Mouse (Mus musculus): Measurements from ENCODE around the gene Brd2. TPM values are rescaled to one million over a fixed set of nuclear protein-coding genes. Genes with fewer than 3 reads are reported as not detected.

Gene Brd2
- polyA plus RNA-seq, 1 experiment: 117 TPM

DNA sequence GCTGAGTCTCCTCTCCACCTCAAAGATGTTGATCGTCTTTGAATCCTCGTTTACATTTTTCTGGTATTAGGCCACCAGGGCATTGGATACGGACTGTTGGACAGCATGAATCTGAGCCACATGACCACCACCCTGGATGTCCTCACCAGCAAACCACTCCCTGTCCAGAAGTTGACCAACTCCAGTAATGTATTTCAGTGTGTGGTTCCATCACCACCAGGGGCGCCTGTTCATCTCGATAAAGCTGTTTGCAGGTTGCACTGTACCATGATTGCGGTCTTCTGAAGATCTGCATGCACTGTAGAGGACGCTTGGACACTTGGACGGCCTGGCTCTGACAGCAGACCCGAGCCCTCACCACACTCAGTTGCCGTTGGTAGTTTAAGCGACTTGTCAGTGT is 10.9 kb upstream of the Brd2 start:
- no peaks in the 10 kb centered on the region for H3K36me3 ChIP-seq (ENCODE audit: control insufficient read depth, insufficient read depth, low read length)
- no peak overlapping the region for H3K27ac ChIP-seq (ENCODE audit: insufficient read depth, low read depth, low read length)
- no peaks in the 10 kb centered on the region for H3K4me1 ChIP-seq (ENCODE audit: control insufficient read depth, insufficient read depth, low read length)
- no peaks in the 10 kb centered on the region for H3K27me3 ChIP-seq (replicated peaks; ENCODE audit: control insufficient read depth, insufficient read depth, low read length)
- 65% methylated on average over 11 of the region's 11 CpGs for WGBS
- no peak for DNase-seq
- no peak overlapping the region for H3K4me3 ChIP-seq (ENCODE audit: insufficient read depth, low read depth, low read length)
- TF ChIP-seq CTCF (conservative IDR thresholded peaks at IDR 0.05; ENCODE audit: insufficient read depth, insufficient read length, low read depth, low read length) (no peak; the same call in 1 of the 2 replicates), POLR2A (IDR thresholded peaks at IDR 0.05; ENCODE audit: low read depth, low read length) (no peak)

DNA sequence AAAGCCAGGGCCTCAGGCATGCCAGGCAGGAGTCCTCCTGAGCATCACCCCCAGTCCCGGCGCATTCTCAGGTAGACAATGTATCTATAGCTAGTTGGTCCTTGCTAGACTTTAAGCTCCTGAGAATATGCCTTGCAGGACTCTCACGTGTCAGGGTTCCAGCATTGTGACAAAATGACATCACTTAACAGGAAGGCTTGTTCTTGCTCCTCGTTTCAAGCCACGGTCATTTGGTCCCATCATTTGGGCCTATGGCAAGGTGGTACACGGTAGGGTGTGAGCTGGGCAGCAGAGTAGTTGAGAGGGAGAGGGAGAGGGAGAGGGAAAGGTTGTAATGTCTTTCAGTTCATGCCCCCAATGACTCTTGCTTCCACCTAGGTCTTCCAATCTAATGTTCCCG is 9.5 kb upstream of the Brd2 start:
- no peak overlapping the region for H3K4me3 ChIP-seq (ENCODE audit: insufficient read depth, low read depth, low read length)
- H3K27me3 ChIP-seq (replicated peaks; ENCODE audit: control insufficient read depth, insufficient read depth, low read length): no peaks in the 10 kb centered on the region
- WGBS: 79% methylated on average over 7 of the region's 7 CpGs
- no peak overlapping the region for H3K27ac ChIP-seq (ENCODE audit: insufficient read depth, low read depth, low read length)
- H3K36me3 ChIP-seq (ENCODE audit: control insufficient read depth, insufficient read depth, low read length): no peaks in the 10 kb centered on the region
- peaks cover 8% of the 10 kb centered on the region; the same call in 1 of the 2 replicates for H3K4me1 ChIP-seq (ENCODE audit: control insufficient read depth, insufficient read depth, low read length)
- no peak for TF ChIP-seq POLR2A (IDR thresholded peaks at IDR 0.05; ENCODE audit: low read depth, low read length)
- TF ChIP-seq CTCF (conservative IDR thresholded peaks at IDR 0.05; ENCODE audit: insufficient read depth, insufficient read length, low read depth, low read length): no peak
- DNase-seq: no peak

DNA sequence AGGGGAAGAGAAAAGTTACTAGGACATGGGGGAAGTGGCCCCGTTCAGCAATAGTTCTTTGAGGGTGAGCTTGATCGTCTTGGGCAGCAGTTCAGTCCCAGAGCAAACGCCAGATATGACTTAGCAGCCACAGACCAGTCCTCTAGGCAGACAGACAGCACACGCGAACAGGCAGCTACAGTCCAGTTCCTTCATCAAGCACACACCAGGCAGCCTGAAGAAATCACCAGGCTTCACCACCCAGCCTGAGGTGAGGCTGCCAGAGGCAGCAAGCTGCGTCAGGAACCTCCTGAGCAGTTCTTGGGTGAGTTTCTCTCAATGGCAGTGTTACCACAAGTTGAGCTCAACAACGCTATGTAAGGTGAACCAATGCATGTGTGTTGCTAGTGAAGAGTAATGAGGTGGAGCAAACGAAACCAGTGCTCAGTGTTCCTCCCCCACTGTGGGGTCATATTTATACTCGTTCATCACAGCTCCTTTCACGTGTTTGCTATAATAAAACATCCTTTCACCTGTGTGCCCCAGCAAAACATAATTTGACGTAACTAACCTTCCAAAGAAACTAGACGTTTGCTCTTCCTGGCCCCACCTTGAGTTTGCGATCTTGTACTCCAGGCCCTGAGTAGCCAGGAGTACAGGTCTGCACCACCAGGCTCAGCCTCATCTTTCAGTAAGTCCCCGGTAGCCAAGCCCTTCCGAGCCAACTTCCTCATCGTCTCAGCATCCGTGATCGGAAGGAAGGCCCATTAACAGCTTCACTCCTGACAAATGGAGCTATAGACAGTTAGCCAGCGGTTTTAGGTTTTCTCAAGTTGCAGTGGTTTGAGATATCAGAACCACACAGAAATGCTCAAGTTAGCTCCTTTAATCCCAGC is 7.9 kb upstream of the Brd2 start:
- no peak for TF ChIP-seq POLR2A (IDR thresholded peaks at IDR 0.05; ENCODE audit: low read depth, low read length)
- no peak for TF ChIP-seq CTCF (conservative IDR thresholded peaks at IDR 0.05; ENCODE audit: insufficient read depth, insufficient read length, low read depth, low read length)
- no peak for DNase-seq

DNA sequence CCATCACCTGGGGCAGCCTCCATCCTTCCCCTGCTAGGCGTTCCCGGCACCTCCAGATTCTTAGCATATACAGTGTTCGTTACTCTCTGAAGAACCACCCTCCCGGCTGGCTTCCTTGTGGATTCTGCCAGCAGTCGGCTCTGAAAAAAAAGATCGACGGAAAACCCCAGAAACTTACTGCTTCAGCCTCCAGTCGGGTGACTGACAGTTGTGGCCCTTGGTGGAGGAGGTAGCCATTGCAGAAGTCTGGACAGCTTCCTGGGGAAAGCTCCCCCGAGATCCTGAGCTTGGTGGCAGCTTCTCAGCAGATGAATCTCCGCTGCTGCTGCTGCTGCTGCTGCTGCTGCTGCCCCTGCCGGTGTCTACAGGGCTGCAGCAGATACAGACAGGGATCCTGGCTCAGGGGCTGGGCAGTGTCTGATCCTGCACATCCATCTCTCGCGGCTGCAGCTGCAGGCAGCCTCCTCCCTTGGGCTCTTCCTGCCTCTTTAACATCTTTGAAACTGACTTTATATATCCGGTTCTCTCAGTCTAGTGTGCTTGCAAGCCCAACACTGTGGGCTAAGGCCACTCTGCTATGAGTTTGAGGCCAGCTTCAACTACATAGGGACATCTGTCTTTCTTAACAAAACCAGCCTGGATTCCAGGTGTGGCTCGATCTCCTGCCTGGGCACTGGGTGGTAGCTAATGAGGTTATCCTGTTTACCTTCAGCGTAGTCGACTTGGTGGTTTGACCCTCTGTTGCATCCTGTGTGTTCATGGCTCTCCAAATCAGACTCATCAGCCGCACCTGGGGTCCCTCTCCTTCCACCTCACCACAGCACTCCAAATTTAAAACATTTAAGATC is 6.7 kb upstream of the Brd2 start:
- Histone ChIP-seq H3K27me3 (replicated peaks; ENCODE audit: control insufficient read depth, insufficient read depth, low read length) (no peaks in the 10 kb centered on the region), H3K27ac (ENCODE audit: insufficient read depth, low read depth, low read length) (no peak overlapping the region), H3K4me3 (ENCODE audit: insufficient read depth, low read depth, low read length) (no peak overlapping the region), H3K36me3 (ENCODE audit: control insufficient read depth, insufficient read depth, low read length) (no peaks in the 10 kb centered on the region), H3K4me1 (ENCODE audit: control insufficient read depth, insufficient read depth, low read length) (peaks cover 10% of the 10 kb centered on the region; the same call in 1 of the 2 replicates)
- no peak for TF ChIP-seq CTCF (conservative IDR thresholded peaks at IDR 0.05; ENCODE audit: insufficient read depth, insufficient read length, low read depth, low read length)
- TF ChIP-seq POLR2A (IDR thresholded peaks at IDR 0.05; ENCODE audit: low read depth, low read length): no peak
- no peak for DNase-seq
- WGBS: 26% methylated on average over 18 of the region's 18 CpGs

More for the DNA sequence above, 7.9 kb upstream of the Brd2 start:
- H3K27me3 ChIP-seq (replicated peaks; ENCODE audit: control insufficient read depth, insufficient read depth, low read length): no peaks in the 10 kb centered on the region
- H3K4me3 ChIP-seq (ENCODE audit: insufficient read depth, low read depth, low read length): no peak overlapping the region
- H3K27ac ChIP-seq (ENCODE audit: insufficient read depth, low read depth, low read length): no peak overlapping the region
- H3K4me1 ChIP-seq (ENCODE audit: control insufficient read depth, insufficient read depth, low read length): peaks cover 10% of the 10 kb centered on the region; the same call in 1 of the 2 replicates
- H3K36me3 ChIP-seq (ENCODE audit: control insufficient read depth, insufficient read depth, low read length): no peaks in the 10 kb centered on the region
- 46% methylated on average over 19 of the region's 19 CpGs for WGBS

DNA sequence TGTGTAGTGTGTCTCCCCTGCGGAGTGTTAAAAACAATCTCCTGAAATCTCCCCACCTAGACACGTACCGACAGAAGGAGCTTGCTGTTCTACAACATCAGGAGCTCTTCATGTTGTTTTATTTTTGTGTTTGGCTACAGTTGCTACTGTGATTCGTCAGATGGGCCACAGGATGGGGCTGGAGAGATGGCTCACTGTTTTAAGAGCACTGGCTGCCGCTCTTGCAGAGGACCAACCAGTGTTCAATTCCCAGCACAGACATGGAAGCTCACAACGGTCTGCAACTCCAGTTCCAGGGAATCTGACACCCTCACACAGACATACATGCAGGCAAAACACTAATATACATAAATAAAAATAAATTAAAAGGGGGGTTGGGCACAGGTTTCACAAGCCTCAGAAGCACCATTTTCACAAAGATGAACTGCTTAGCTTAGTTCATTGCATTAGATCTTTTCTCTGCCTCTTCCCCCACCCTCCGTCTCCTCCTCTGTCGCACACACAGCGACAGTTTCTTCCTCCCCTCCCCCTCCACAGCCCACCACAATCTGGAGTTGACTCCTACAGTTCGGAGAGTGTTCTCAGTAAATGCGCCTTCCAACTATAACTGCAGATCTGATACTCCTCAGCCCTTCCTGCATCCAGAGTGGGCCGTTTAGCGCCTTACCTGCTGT is 6.0 kb upstream of the Brd2 start:
- Histone ChIP-seq H3K27me3 (replicated peaks; ENCODE audit: control insufficient read depth, insufficient read depth, low read length) (no peaks in the 10 kb centered on the region), H3K4me1 (ENCODE audit: control insufficient read depth, insufficient read depth, low read length) (peaks cover 10% of the 10 kb centered on the region; the same call in 1 of the 2 replicates), H3K36me3 (ENCODE audit: control insufficient read depth, insufficient read depth, low read length) (no peaks in the 10 kb centered on the region), H3K4me3 (ENCODE audit: insufficient read depth, low read depth, low read length) (no peak overlapping the region), H3K27ac (ENCODE audit: insufficient read depth, low read depth, low read length) (no peak overlapping the region)
- 49% methylated on average over 13 of the region's 13 CpGs for WGBS
- TF ChIP-seq CTCF (conservative IDR thresholded peaks at IDR 0.05; ENCODE audit: insufficient read depth, insufficient read length, low read depth, low read length) (peak; percentile 34), POLR2A (IDR thresholded peaks at IDR 0.05; ENCODE audit: low read depth, low read length) (no peak)
- no peak for DNase-seq

DNA sequence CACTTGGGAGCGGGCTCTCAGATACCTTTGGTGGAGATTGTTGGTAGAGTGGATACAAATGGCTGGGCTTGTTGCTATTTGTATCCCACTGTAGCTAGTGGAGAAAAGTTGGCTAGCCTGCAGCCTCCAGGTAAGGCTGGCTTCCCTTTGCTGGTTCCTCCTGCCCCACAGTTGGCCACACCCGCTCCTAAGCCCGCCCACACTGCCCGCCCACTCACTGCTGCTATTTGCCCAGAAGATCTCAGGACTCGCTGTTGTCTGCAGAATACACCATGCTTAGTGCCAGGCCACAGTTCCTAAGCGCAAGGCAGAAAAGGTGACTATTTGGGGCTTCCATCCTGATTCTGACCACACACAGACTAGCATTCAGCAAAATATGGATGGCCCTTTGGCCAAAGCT is 5.0 kb upstream of the Brd2 start:
- Histone ChIP-seq H3K27me3 (replicated peaks; ENCODE audit: control insufficient read depth, insufficient read depth, low read length) (no peaks in the 10 kb centered on the region), H3K4me3 (ENCODE audit: insufficient read depth, low read depth, low read length) (no peak overlapping the region), H3K27ac (ENCODE audit: insufficient read depth, low read depth, low read length) (no peak overlapping the region), H3K4me1 (ENCODE audit: control insufficient read depth, insufficient read depth, low read length) (peaks cover 10% of the 10 kb centered on the region; the same call in 1 of the 2 replicates), H3K36me3 (ENCODE audit: control insufficient read depth, insufficient read depth, low read length) (no peaks in the 10 kb centered on the region)
- TF ChIP-seq CTCF (conservative IDR thresholded peaks at IDR 0.05; ENCODE audit: insufficient read depth, insufficient read length, low read depth, low read length): no peak
- TF ChIP-seq POLR2A (IDR thresholded peaks at IDR 0.05; ENCODE audit: low read depth, low read length): no peak
- WGBS: 36% methylated on average over 6 of the region's 6 CpGs
- DNase-seq: peak; percentile 87

Data from kidney, adult 2 months (tissue).